Mouse (Mus musculus) lung, postnatal 36 days (tissue): ENCODE data around the gene Clmp.
A peak's percentile ranks its signal among the peaks of the same experiment; 100 is the strongest.
"Not testable (repeated sequence)": the region's sequence is repeated elsewhere in the genome, so short reads cannot be mapped to it uniquely, and the experiment has no call there.

ENCODE experiments used
- DNase-seq: peaks from one replicate; pipeline ENCODE4 v3.0.0; 2022; ENCODE audit warnings: mixed read lengths

The Clmp gene

GRCm38 (mm10) chr9:40737117-40737516, 51.4 kb downstream of the Clmp start:
- no peak for DNase-seq

GRCm38 (mm10) chr9:40743525-40744034, 57.8 kb downstream of the Clmp start:
- DNase-seq: no peak

- DNase-seq: peak; percentile 45
Measured at GRCm38 (mm10) chr9:40744233-40744632, 58.5 kb downstream of the Clmp start.

- DNase-seq: no peak
Measured at GRCm38 (mm10) chr9:40746796-40747195, 61.0 kb downstream of the Clmp start.

- DNase-seq: no peak
Measured at GRCm38 (mm10) chr9:40747249-40747648, 61.5 kb downstream of the Clmp start.

- DNase-seq: peak; percentile 73
Measured at GRCm38 (mm10) chr9:40749832-40750620, 64.3 kb downstream of the Clmp start.

GRCm38 (mm10) chr9:40751749-40752148, 66.0 kb downstream of the Clmp start:
- no peak for DNase-seq

- DNase-seq: peak; percentile 85
Measured at GRCm38 (mm10) chr9:40756401-40756800, 70.6 kb downstream of the Clmp start.

- DNase-seq: peak; percentile 79
Measured at GRCm38 (mm10) chr9:40757105-40757626, 71.4 kb downstream of the Clmp start.

GRCm38 (mm10) chr9:40757685-40758270, 72.0 kb downstream of the Clmp start:
- DNase-seq: peak; percentile 86

- DNase-seq: no peak
Measured at GRCm38 (mm10) chr9:40762354-40762753, 76.6 kb downstream of the Clmp start.

- DNase-seq: peak; percentile 54
Measured at GRCm38 (mm10) chr9:40764887-40765580, 79.3 kb downstream of the Clmp start.

- peak; percentile 80 for DNase-seq
Measured at GRCm38 (mm10) chr9:40765581-40765940, 79.8 kb downstream of the Clmp start.

GRCm38 (mm10) chr9:40766058-40766605, 80.4 kb downstream of the Clmp start:
- no peak for DNase-seq

GRCm38 (mm10) chr9:40767946-40768345, 82.2 kb downstream of the Clmp start:
- no peak for DNase-seq

GRCm38 (mm10) chr9:40772246-40772645, 86.5 kb downstream of the Clmp start:
- no peak for DNase-seq

- not testable (repeated sequence) for DNase-seq
Measured at GRCm38 (mm10) chr9:40773142-40773541, 87.4 kb downstream of the Clmp start.

GRCm38 (mm10) chr9:40773869-40774268, 88.1 kb downstream of the Clmp start:
- no peak for DNase-seq

GRCm38 (mm10) chr9:40776044-40776443, 90.3 kb downstream of the Clmp start:
- no peak for DNase-seq

GRCm38 (mm10) chr9:40776459-40777248, 90.9 kb downstream of the Clmp start:
- peak; percentile 89 for DNase-seq

GRCm38 (mm10) chr9:40780111-40780510, 94.3 kb downstream of the Clmp start:
- DNase-seq: peak; percentile 40
